Mouse (Mus musculus) T-helper 2 cell (primary cell): ENCODE measurements around the gene Pitpnm2.
"Not testable (repeated sequence)": the region's sequence is repeated elsewhere in the genome, so short reads cannot be mapped to it uniquely, and the experiment has no call there.

Source experiments
- in situ Hi-C: fragments of 300-600 bp; cut with MboI, MseI; formaldehyde crosslinking; loops from one replicate; pipeline ENCODE4 v1.15.1; 2025; ENCODE audit warnings: high pct_unique_total_duplicates

The Pitpnm2 gene

DNA sequence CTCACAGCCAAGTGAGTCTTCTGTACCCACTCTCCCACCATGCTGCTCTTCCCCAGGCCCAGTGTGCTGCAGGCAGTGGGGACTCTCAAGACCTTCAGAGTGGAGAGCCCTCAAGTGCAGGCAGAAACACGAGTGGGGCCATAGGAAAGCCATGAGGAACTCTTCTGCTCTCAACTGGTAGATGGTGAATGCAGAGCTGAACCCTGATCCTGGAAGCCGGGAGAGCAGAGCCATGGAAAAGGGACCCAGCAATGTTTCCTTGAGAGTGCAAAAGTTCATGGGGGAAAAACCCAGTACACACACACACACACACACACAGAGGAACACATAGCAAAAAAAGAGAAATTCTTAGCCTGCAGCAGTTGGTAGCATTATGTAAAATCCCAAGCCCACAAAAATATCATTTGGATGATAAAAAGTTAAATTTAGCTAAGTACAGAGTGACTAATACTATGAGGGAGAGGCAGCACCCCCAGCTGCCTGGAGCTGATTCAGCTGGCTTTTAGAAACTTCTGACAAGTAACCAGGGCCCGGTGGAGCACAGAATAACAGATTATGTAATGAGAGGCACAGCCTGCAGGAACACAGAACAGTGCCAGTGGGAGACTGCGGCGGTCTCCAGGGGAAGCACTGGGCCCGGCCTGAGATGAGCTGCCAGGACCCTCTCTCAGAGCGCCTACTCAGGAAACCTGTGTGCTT, 28.4 kb downstream of the Pitpnm2 start:
- in situ Hi-C loops, result no loop called here

DNA sequence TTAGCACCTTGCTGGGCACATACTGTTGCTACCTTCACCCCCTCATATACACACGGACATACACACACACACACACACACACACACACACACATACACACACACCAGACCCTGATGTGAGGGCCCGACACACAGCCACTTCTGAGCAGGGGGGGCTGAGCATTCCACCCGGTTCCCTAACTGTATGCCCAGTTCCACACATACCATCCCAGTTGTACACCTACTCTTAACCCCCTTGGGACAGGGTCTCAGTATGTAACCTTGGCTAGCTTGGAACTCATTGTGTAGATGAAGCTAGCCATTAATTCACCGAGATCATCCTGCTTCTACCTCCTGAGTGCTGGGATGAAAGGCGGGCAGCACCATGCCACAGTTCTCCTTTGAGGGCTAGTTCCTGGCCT, 29.0 kb downstream of the Pitpnm2 start:
- in situ Hi-C loops, result no loop called here

DNA sequence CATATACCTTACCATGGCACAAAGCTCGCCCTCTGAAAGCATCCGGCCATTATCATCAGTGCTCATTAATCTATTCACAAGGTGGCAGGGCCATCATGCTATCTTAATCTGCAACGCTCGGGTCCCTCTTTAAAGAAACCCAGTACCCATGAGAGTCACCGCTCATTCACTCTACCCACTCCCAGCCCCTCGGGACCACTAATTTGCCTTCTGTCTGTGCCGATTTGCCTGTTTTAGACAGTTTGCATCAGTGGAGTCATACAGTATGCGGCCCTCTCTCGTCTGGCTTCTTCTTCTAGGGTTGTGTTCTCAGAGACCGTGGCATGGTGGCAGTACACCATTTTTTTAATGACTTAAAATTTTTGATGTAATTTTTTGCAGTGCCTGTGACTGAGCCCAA, 30.1 kb downstream of the Pitpnm2 start:
- in situ Hi-C loops, result no loop called here

DNA sequence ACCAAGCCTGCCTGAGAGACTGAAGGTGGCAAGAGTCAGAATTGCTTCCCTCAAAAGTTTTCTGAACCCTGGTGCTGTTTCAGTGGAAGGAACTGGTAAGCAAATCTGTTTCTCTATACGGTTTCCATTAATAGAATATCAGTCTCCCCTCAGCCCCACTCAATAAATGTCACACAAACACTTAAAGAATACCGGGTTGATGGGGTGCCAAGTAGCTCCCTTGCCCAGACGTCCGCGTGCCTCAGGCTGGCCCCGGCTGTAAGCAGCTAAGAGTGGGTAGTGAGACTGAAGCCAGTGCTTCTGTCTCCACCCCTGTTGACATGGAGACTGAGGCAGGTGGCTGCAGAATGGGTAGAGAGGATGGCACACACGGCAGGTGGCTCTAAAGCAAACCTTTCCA, 30.6 kb downstream of the Pitpnm2 start:
- in situ Hi-C loops, result no loop called here

DNA sequence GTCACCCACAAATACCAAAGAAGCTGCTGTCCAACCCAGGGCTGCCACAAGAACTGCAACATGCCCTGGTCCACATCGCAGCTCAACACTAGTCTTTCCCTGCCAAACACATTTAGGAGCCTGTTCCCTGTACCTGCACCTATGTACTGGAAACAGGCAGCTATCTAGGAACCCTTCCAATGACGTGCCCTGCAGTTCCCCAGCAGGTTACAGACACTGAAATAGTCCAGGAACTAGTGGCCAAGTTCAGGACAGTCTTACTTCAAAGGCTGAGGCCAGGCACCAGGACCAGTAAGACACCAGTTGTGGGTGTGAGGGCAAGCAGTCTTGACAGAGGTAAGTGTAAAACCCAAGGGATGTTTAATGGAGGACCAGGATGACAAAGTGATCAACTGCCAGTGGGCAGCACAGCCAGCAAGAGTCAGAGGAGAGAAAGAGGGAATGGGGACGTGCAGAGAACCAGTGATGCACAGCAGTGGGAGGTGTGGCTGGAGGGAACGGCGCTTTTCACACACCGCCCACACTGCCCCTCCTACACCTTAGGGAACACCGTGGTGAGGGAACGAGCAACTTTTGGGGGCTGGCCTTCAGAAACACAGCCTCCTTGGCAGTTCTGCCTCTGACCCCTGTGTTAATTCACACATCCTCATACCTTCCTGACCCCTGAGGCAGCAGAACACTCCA, 31.9 kb downstream of the Pitpnm2 start:
- in situ Hi-C loops, result no loop called here

DNA sequence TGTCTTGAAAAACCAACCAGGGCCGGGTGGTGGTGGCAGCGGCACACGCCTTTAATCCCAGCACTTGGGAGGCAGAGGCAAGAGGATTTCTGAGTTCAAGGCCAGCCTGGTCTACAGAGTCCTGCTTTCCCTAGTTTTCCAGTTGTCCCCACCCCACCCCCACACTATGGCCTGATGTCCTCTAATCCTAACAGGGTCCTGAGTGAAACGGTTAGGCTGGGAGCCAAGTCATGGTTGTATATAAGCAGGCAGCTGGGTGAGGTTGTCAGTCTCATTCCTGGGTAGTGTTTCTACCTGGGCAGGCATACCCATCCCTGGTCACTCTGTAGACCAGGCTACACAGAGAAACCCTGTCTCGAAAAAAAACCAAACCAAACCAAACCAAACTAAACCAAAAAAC, 32.5 kb downstream of the Pitpnm2 start:
- in situ Hi-C loops, result not testable (repeated sequence)

DNA sequence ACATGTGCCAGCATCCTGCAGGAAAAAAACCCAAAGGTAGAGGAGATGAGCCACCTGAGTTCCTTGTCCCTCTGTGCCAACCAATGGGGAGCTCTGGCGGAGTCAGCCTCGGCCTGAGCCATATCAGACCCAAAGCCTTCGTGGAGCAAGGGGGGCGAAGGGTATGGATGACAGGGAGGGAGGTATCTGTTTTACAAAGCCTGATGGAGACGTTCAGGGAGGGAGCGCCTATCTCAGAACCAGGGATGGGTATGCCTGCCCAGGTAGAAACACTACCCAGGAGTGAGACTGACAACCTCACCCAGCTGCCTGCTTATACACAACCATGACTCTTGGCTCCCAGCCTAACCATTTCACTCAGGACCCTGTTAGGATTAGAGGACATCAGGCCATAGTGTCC, 33.2 kb downstream of the Pitpnm2 start:
- in situ Hi-C loops, result no loop called here

DNA sequence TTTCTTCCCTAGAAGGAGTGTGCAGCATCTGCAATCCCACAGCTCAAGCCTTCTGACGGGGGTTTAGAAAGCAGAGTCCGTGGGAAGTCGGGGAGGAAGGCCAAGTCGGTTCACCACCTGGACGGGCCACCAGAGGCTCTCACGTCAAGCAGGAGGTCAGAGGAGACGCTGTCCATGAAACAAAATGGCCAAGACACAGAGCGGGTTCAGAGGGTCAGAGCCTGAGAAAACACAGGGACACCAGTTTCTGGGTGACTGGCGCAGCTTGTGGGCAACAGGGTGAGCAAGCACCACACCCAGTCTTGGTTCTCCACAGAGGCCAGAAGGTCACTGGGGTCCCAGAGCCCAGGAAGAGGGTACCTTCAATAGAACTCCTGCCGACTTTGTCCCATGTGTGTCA, 33.9 kb downstream of the Pitpnm2 start:
- in situ Hi-C loops, result no loop called here

DNA sequence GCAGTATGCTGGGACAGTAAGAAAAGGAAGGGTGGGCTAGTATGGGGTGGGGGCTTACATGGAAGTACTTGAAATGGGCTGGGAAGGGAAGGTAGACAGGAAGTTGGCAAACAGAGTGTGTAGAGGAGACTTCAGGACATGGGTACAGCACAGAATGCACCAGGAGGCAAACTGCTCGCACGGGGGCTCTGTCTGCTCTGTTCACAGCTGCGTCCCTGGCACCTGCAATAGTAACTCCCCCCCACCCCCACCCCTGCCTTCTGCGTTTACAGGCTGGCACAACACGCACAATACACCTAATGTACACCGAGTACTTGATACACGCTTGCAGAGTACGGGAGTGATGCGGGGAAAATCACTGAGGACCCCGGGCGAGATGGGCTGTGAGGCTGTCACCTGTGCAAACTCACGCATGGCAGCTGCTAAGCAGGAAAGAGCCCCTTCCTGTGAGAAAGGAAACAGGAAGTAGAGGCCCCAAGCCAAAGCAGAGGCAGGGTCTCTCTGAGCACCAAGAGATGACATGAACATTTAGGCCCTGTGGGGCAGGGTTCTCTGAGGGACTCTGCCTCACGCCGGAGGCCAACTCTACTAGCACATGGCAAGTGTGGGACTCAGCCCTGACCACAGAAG, 34.9 kb downstream of the Pitpnm2 start:
- in situ Hi-C loops, result no loop called here

DNA sequence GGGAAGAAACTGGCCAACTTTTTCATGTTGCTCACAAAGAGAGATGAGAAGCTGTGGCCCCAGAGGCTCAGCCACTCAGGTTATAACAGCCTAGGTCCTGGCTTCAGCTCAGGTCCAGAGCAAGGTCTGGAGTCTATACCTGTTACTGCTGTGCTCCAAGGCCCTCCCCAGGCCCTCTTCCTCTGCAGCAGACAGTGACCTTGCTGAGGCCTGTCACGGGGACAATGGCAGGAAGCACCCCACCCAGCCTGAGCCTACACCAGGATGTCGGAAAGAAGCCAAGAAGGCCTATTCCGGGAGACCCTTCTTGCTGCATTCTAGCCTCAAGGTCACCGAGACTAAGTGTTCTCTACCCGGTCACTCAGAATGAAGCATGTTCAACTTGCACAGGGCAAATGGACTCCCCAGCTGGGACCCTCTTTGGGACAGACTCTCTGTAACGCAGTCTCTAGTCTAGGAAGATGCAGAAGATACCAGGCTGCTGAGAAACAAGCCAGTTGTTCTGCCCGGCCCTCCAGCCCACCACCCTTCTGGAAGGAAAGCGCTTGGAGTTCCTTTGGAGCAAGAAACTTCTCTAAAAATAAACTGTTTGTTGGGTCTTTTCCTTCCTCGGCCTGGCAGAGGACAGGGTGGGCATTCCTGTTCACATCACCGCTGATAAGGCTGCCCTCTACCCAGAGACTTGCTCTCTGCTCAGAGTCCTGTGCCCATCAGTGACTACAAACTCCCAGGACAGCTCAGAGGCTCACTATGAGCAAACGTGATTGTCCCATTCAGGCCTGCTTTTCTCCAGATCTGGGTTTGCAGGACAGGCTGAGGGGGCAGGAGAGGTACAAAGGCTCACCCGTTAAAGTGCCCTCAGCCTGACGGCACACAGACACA, 35.7 kb downstream of the Pitpnm2 start:
- in situ Hi-C loops, result no loop called here

DNA sequence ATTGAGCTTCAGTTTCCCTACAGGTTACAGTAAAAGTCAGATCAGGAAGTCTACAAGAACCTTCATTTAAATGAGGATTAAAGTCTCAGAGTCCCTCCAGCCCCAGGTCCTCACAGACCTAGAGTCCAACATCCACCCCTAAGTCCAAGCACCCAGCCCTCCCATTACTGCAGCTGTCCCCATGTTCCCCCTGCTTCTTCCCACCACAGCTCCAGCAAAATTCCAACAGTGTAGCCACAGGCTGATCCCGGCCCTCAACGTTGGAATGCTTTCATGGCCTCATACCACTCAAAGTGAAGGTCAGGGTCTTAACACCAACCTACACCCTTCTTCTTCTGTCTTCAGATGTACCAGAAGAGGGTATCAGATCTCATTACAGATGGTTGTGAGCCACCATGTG, 37.9 kb downstream of the Pitpnm2 start:
- in situ Hi-C loops, result no loop called here

DNA sequence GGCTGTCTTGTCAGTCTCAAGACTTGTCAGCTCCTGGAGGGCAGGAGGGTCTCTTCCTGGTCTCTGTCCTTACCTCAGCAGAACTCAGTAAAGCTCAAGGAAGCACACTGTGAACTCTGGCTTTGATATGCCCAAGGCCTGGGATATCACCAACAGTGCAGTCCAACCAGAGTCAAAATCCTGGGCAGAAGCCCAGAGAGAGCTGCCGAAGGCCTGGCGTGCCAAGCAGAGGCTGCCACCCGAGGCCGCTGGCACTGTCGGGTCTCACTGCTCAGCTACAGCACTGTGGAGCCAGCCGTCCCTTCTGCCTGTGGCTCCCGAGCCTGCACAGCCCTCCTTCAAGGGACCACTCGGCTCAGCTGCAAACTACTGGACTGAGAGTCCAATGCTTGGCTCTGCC, 38.3 kb downstream of the Pitpnm2 start:
- in situ Hi-C loops, result no loop called here

DNA sequence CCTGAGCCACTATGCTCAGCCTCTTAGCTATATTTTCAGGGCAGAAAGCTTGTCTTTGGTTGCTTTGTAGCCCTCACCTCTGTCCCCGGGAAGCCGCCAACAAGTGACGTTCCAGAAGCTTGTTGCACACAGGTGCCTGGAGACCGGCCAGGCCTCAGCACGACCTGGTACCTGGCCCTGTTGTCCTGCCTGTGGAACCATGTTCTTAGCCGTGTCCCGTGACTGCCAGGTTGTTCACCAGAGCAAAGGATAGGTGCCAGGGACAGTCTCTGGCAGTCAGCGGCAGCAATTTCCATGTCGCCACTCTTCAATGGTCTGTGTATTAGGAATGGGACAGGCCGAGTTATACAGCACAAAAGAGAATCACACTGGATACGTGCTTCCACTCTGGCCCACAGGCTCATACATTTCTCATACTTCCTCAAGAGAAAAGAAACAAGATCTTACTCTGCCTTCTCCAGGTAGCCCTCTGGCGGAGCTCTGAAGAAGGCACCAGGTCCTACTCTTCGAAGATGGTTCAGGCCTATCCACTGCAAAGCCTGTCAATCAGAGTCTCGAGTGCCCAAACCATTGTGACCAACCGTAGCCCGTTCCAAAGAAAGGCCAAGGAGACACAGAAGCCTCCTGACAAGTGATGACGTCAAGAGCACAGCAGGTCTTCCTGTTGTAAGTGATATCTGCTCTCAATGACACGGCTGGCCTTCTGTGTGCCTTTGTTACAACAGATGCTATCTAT, 39.1 kb downstream of the Pitpnm2 start:
- in situ Hi-C loops, result no loop called here

DNA sequence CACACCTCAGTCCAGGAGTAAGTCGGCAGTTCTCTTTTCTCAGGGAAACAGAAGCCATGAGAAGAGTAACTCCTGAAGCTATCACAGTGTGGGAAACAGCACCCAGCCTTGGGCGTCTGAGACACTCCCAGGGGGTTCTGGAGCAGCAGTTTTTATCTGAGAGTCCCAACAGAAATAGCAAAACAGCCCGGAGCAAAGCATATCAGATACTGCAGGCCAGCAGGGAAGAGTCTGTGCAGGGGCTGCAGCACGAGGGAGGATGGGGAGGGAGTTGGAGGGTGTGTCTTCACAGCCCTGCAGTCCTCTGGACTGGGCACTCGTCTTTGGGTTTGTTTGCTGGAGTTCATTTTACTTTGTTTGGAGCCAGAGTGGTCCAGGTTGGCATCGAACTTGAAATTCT, 39.7 kb downstream of the Pitpnm2 start:
- in situ Hi-C loops, result no loop called here

DNA sequence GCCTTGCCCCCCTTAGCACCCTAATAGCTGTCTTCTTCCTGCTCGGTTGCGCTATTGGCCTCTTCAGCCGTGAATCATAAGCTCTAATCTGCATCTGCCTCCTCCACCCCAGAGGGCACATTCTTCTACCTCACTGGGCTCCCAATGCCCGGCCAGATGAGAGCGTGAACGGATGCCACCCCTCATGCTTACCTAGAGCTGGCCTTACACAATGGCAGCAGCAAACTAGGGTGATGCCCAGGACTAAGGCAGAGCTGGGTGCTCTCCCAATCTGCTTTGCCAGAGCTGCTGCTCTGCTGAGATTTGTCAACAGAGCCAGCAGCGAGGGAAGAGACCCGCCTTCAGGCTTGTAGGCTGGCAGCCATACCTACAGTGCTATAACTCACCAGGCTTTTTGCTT, 41.5 kb downstream of the Pitpnm2 start:
- in situ Hi-C loops, result no loop called here

DNA sequence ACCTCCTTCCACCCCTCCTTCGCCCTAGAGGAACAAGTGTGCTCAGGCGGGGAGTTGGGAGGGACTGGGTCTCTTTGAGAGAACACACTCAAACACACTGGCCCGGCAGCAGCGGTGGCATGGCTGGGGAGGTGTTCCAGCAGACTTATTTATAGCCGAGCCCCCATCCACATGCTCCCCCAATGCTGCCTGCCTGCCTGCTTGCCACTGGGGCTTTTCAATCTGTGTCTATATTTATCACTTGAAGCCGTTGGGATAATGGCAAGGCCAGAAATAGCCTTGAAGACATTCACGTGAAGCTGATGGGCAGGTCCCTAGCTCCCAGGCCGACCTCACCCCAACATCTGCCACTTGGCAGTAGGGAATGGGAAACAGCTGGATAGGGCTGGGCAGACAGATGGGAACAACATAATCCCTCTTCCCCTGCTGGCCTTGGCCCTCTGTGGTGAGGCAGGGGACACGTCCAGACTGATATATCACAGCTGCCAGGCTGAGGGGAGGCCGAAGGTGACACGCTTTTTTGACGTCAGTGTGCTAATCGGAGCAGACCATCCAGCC, 43.0 kb downstream of the Pitpnm2 start:
- in situ Hi-C loops, result no loop called here

DNA sequence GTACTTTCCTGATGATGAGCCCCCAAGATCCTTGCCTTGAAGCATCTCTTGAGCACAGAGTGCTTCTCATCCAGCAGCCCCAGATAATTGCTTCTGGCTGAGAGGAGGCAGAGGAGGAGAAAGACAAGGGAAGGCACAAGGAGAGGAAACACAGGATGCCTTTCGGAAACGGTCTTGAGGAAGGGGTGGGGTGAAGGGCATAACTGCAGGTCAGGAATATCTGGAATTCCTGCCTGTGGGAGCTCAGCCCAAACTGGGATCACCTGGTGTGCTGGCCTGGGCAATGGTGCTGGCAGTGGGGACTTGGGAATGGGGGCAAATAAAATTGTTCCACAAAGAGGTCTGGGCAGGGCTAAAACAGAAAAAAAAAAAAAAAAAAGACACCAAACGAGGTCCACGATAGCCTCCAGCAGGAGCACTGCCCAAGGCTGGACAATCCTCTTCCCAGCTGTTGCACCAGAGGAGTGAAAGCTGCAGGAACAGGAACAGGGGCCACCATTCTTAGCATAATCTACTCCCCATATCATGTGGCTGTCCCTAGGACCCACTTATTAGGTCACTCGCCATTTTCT, 43.7 kb downstream of the Pitpnm2 start:
- in situ Hi-C loops, result no loop called here

DNA sequence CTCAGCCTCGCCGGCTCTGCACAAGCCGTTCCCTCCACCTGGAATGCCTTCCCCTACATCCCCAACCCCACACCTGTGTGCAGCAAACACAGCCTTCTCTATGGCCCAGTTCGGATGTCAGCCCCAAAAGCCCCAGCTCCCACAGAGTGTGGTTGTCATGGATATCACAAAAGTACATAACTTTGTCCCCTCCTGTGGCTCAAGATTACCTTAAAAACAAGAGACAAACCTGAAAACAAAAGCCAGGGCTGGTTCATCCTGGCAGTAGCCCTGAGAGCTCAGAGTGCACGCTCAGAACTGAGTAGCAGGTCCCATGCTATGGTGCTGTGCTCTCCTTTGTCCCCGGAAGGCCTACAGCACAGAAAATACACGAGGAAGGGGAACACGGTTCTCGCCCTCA, 44.3 kb downstream of the Pitpnm2 start:
- in situ Hi-C loops, result no loop called here

DNA sequence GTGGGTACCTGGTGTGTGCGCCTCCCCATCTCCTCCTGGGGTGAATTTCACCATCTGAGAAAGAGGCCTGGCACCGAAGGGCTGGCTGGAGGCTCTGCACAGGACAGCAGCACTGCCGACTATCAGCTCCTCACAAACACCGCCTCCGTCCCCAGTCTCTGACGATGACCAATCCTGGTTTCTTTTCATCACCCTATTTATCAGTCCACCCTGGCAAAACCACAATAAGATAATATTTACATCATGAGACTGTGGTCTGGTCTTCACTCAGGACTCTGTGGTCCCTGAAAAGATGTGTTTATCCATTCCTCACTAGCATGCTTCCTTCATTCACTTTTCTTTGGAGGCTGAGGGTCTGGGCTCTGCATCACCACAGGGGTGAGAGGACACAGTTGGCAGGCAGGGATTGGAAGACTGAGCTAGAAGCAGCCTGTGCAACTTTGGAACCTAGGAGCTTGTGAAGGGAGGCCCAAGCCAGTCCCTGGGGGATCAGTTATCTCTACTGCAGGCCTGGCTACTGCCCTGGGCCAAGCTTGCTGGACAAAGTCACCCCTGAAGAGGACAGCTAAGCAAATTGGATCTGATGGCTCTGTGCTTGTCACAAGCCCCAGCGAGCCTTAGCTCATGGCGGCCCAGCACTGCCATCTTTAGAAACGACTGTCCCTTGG, 45.3 kb downstream of the Pitpnm2 start:
- in situ Hi-C loops, result no loop called here

DNA sequence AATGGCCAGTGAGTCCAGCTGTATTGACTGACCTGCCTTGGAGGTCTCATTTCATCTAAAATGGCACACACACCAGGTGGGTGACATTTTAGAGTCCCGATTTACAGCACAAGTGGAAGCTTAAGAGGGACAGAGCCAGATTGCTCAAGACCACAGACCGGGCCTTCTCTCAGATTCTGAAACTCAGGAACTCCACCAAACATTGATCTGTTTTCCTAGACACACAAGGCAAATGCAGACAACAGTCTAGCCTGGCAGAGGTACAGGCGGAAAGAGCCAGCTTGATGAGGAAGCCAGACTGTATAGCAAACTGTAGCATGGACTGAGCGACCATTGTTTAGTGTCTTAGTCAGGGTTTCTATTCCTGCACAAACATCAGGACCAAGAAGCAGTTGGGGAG, 46.3 kb downstream of the Pitpnm2 start:
- in situ Hi-C loops, result no loop called here
